Mouse (Mus musculus) left cerebral cortex, adult 2 months (tissue): Measurements from ENCODE around the gene Il12rb2. TPM values are rescaled to one million over a fixed set of nuclear protein-coding genes. Genes with fewer than 3 reads are reported as not detected.

Experiments
- DNase-seq, 2 experiments: peaks; one replicate each; pipeline ENCODE4 v3.0.0; 2021 to 2022; ENCODE audit warnings: low spot score in 2 of 2, mixed read lengths in 1 of 2; ENCODE audit errors: extremely low spot score in 1 of 2
- H3K27ac ChIP-seq: fragments of 200-600 bp; 2 replicates; pipeline ENCODE4 v1.8.1; 2022
- H3K4me3 ChIP-seq: fragments of 200-600 bp; 2 replicates; pipeline ENCODE4 v1.8.1; 2022
- CTCF ChIP-seq: fragments of 200-600 bp; IDR thresholded peaks from 2 replicates; pipeline ENCODE4 v1.8.1; 2022; ENCODE audit warnings: antibody characterized with exemption, mild to moderate bottlenecking, moderate library complexity
- intact Hi-C: fragments of 180-260 bp; cut with DNase I; formaldehyde crosslinking; loops from one replicate; pipeline ENCODE4 v1.15.1; 2025
- long read RNA-seq, 2 experiments: library from polyadenylated mRNA; stranded (forward); transcript quantifications; one replicate each; pipeline ENCODE4 v2.0.0; 2021; ENCODE audit warnings: borderline mapping rate in 2 of 2
- total RNA-seq, 2 experiments: library from RNA; stranded (reverse); gene quantifications; 2 replicates each; pipeline ENCODE4 v1.2.3; 2021

Gene Il12rb2
- total RNA-seq, result under 1 TPM; 0.11 to 0.12 TPM
- long read RNA-seq, experiment 1, result 0 reads
- long read RNA-seq, experiment 2, result 0 reads

GRCm38 (mm10) chr6:67375982-67376391 is at the start of gene Il12rb2:
Gene Il12rb2 (minus strand): TSS chr6:67376188.
- TF ChIP-seq CTCF, result no peak

GRCm38 (mm10) chr6:67421761-67422160 is 45.8 kb upstream of the Il12rb2 start:
- DNase-seq, result no peak
- intact Hi-C loops, result no loop called here
- Histone ChIP-seq H3K27ac (no peak overlapping the region), H3K4me3 (no peak overlapping the region)
- no peak for TF ChIP-seq CTCF

More at GRCm38 (mm10) chr6:67375982-67376391, at the start of gene Il12rb2:
- H3K4me3 ChIP-seq, result 0 out of 2 replicates have a peak within 1 kb of the TSS, but pooled peaks have one; percentile 14
- DNase-seq, result no peak
- intact Hi-C loops, result no loop called here
- H3K27ac ChIP-seq, result no peak within 1 kb of the TSS

- no peak for DNase-seq
- Histone ChIP-seq H3K27ac (no peak overlapping the region), H3K4me3 (no peak overlapping the region)
- no peak for TF ChIP-seq CTCF
- intact Hi-C loops, result no loop called here
Observed at GRCm38 (mm10) chr6:67416557-67416956, 40.6 kb upstream of the Il12rb2 start.

DNA sequence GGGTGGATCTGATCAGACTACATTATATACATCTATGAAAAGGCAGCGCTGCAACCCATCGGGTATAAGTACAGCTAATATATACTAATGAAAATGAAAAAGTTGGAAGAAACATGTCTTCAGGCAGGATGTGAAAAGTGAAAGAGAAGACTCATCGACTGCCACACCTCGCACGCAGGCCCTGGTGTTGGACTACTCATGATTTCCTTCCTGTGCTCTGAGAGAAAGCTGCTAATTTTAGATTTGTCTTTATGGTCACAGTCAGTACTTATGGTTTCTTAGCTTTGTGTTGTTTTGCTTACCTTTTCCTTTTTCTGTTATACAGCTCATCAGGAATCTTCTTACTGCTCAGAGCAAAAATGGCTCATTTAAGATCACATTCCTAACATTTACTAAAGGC is 39.3 kb upstream of the Il12rb2 start:
- Histone ChIP-seq H3K27ac (no peak overlapping the region), H3K4me3 (no peak overlapping the region)
- intact Hi-C loops, result no loop called here
- DNase-seq, result no peak
- TF ChIP-seq CTCF, result no peak

- TF ChIP-seq CTCF, result no peak
- intact Hi-C loops, result no loop called here
Observed at GRCm38 (mm10) chr6:67413378-67413777, 37.4 kb upstream of the Il12rb2 start.

GRCm38 (mm10) chr6:67405281-67405682 is 29.3 kb upstream of the Il12rb2 start:
- H3K27ac ChIP-seq, result no peak overlapping the region
- DNase-seq, result no peak
- no peak overlapping the region for H3K4me3 ChIP-seq
- intact Hi-C loops, result no loop called here
- no peak for TF ChIP-seq CTCF

More at GRCm38 (mm10) chr6:67413378-67413777, 37.4 kb upstream of the Il12rb2 start:
- H3K4me3 ChIP-seq, result no peak overlapping the region
- DNase-seq, result no peak
- no peak overlapping the region for H3K27ac ChIP-seq

DNA sequence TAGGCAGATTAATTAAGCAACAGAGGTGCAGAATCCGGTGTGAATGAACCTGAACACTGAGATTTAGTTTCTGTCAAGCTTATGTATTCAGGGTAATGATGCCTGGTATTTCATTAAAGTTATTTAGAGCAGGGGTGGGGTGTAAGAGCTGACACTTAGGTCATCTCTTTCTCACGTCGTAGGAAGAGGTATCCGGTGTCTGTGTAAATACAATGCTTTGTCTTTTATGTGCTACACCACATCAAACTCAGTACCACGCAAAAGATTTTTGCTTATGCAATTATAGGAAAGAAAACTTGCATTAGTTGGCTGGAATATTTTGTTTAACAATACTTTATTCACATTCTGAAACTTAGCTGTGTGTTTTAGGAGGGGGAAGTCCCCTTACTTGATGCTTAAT is 23.6 kb upstream of the Il12rb2 start:
- Histone ChIP-seq H3K4me3 (no peak overlapping the region), H3K27ac (no peak overlapping the region)
- no peak for TF ChIP-seq CTCF
- intact Hi-C loops, result no loop called here
- no peak for DNase-seq

- intact Hi-C loops, result no loop called here
- H3K27ac ChIP-seq, result no peak overlapping the region
- H3K4me3 ChIP-seq, result no peak overlapping the region
- DNase-seq, result no peak
- no peak for TF ChIP-seq CTCF
Observed at GRCm38 (mm10) chr6:67365785-67366184, 10.2 kb downstream of the Il12rb2 start.

- H3K27ac ChIP-seq, result no peak overlapping the region
- TF ChIP-seq CTCF, result no peak
- intact Hi-C loops, result no loop called here
- no peak for DNase-seq
- H3K4me3 ChIP-seq, result no peak overlapping the region
Observed at GRCm38 (mm10) chr6:67348065-67348464, 27.9 kb downstream of the Il12rb2 start.

- DNase-seq, result no peak
- TF ChIP-seq CTCF, result no peak
- Histone ChIP-seq H3K4me3 (no peak overlapping the region), H3K27ac (no peak overlapping the region)
- intact Hi-C loops, result no loop called here
Observed at GRCm38 (mm10) chr6:67339494-67339893, 36.5 kb downstream of the Il12rb2 start.

DNA sequence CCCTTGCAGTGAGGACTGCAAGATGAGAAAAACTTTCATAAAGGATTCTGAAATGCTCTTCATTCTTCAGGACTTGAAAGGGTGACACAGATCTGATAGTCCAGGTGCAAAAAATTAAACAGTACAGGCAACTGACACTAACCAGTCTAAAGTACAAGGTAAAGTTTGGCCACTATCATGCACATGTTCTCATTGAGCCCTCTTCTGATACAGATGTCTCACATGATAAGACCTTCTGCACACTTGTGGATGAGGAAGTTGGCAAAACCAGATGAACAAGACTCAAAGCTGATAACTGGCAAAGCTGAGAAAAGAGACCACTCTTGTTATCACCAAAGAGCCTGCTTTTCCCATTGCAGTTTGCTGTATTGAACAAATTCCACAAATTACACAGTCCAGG is 38.0 kb downstream of the Il12rb2 start:
- H3K4me3 ChIP-seq, result no peak overlapping the region
- no peak for DNase-seq
- H3K27ac ChIP-seq, result no peak overlapping the region
- TF ChIP-seq CTCF, result no peak
- intact Hi-C loops, result no loop called here

DNA sequence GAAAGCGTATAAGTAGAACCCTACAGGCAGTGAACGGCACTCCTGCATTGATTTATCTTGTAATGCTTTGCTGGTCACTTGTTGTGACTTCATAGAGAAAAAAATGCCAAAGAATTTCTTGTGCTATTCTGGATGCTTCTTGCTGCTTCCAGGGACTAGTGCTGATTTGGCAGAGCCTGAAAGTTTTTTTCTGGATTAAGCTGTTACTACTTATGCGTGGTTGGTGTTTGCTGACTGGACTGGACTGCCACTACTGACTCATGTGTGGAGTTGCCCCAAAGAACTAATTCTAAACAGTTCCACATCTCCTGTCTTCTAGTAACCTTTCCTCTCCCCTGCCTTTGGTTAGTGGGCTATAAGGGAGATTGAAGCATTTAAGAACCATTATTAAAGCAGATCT is 52.2 kb downstream of the Il12rb2 start:
- no peak overlapping the region for H3K4me3 ChIP-seq
- no peak overlapping the region for H3K27ac ChIP-seq
- no peak for TF ChIP-seq CTCF
- intact Hi-C loops, result no loop called here
- DNase-seq, result no peak

GRCm38 (mm10) chr6:67318451-67318850 is 57.5 kb downstream of the Il12rb2 start:
- Histone ChIP-seq H3K27ac (no peak overlapping the region), H3K4me3 (no peak overlapping the region)
- DNase-seq, result peak; percentile 52 to 73
- TF ChIP-seq CTCF, result peak; percentile 69
- intact Hi-C loops, result loop anchor here (1.0 to 5.0 kb wide), 4 partner anchors 51 to 356 kb away; no protein-coding TSS in a partner anchor
